Mouse (Mus musculus) embryo, embryonic 11 days (tissue): ENCODE data around the gene Clybl.

Source experiments
- DNase-seq: peaks from one replicate; pipeline ENCODE4 v3.0.0-alpha.2; 2015

Gene Clybl

DNA sequence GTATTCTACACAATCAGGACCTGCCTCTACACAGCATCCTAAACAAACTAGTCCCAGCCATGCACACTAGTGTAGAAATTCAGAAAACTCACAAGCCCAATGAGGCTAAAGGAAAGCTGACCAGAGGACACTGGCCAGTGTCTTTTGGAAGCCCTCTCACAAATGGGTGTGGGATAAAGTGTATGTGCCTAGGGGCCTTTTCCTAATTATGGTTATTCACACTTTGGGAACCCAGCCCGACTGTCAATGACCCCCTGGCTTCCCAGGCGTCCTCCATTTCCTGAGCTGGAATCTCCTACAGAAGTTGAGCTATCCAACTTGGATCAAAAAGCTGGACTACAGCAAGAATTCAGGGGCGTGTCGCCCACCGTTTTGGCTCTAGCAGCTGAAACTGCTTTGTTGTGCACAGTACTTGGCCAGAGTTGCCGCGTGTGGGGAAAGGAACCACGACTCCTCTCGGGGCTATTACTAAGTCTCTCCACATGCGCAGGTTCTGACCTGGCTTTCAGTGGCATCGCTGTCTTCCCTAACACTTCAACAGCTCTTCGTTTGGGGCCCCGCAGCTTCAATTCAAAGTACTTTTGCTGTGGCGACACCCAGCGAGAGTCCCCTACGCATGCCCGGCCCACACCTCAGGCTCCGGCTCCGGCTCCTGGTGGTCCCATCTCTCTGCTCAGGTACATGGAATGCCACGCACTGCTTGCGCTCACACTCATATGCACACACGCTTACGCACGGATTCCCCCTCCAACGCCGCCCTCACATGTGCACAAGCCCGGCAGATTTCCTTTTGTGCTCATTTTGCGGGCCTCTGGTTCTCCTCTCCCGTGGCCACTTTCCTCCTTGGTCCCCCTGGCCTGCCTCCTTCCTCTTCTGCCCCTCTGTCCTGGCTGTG lies 268.3 kb downstream of the Clybl start:
- DNase-seq = peak; percentile 62

DNA sequence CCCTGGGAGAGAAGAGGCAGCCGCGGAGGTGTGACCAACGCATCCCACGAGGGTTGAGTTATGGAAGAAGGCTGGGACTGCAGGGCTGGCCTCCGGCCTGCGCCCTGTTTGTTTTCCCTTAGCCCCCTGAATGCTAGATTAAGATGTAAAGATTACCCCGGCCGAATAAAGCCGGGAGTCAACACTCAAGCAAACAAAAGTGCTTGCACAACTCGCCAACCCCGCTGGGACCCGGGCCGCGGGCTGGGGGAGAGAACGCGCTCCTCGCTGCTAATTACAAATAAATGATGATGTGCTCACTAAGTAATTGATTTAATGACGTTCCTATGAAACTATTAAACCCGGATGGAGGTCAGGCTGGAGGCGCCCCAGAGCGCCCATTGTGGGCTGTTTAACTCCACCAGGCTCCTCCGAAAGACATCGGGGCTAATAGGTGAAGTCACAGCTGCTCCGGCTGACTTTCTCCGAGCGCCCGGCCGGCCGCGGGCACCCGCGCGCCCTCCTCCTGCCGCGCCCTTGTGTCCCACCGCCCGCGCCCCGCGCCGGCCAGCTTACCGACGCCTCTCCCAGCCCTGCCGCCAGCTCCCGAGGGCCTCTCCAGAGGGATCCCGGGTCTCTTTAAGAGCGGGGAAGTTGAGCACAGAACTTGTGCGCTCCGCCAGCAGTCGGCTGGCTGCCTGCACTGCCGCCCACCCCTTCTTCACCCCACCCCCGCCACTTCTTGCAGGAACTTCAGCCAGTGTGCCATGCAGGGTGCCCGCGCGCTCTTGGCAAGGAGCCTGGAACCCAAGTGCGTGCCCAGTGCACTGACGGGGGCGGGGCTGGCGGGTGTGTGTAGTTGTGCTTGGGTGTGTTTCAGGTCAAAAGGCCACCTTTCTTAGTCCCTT lies 269.2 kb downstream of the Clybl start, which contains the start of gene Gm5089:
Gm5089 (minus strand) TSS at position 620 of the 887 bp plus-strand sequence.
- DNase-seq = peak; percentile 74

DNA sequence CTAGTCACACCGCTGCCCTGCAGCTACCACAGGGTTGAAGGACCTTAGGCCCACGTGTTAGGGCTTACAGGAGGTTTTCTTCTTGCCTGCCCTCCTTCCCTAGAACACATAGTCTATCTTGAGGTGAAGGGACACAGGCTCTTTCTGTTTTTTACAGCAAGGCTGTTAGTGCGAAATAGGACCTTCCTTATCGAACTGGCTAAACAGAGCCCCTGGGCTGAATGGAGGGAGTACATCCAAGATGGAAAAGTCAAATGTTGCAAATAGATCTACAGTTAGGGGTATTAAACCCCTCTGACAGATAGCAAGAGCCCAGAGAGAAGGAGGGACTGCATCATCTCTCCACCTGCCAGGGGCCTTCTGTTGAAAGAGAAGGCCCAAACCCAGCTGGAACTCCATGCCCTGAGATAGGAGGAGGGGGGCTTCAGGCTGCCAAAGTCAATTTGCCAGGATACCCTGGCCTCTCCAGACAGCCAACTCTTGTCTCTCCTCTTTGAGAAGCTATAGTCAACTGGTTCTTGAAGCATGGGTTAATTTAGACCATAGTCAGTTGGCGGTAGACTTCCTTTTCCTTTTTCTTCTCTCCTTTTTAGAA lies 270.1 kb downstream of the Clybl start:
- DNase-seq = no peak
